Mouse (Mus musculus) heart, adult 2 months (tissue): Measurements from ENCODE around the gene Sptlc2.

ENCODE experiments used
- CTCF ChIP-seq: fragments of 200-600 bp; IDR thresholded peaks from 2 replicates; pipeline ENCODE4 v1.8.1; 2022; ENCODE audit warnings: antibody characterized with exemption, mild to moderate bottlenecking, moderate library complexity
- EP300 ChIP-seq: fragments of 200-500 bp; IDR thresholded peaks from 2 replicates; pipeline ENCODE4 v1.6.1; 2011; ENCODE audit warnings: low read depth, low read length, control low read depth; ENCODE audit not compliant: insufficient read depth
- POLR2A ChIP-seq: fragments of 200-500 bp; IDR thresholded peaks from 2 replicates; pipeline ENCODE4 v1.6.1; 2011; ENCODE audit warnings: mild to moderate bottlenecking, low read depth, low read length, control low read depth; ENCODE audit not compliant: insufficient read depth

- TF ChIP-seq POLR2A (no peak), CTCF (no peak), EP300 (no peak)
Measured at GRCm38 (mm10) chr12:87279350-87279749, 108.8 kb downstream of the Sptlc2 start.
